Mouse (Mus musculus) spleen, adult 2 months (tissue): ENCODE data around the gene Tle3. TPM values are rescaled to one million over a fixed set of nuclear protein-coding genes. Genes with fewer than 3 reads are reported as not detected.

Experiments used
- DNase-seq, 2 experiments: peaks; one replicate each; pipeline versions ENCODE4 v3.0.0 to v3.0.0-alpha.2; 2012 to 2021; ENCODE audit warnings: low spot score in 2 of 2, low read depth in 1 of 2
- H3K27ac ChIP-seq: fragments of 200-500 bp; 2 replicates; pipeline ENCODE4 v1.5.1; 2012; ENCODE audit warnings: low read length, inconsistent platforms; ENCODE audit not compliant: insufficient read depth
- H3K27me3 ChIP-seq: fragments of 200-500 bp; 2 replicates; pipeline ENCODE4 v1.6.1; 2012; ENCODE audit warnings: mild to moderate bottlenecking, moderate library complexity, low read length, inconsistent platforms; ENCODE audit not compliant: control insufficient read depth, insufficient read depth
- H3K36me3 ChIP-seq: fragments of 200-500 bp; 2 replicates; pipeline ENCODE4 v1.6.1; 2012; ENCODE audit warnings: mild to moderate bottlenecking, low read length, inconsistent platforms; ENCODE audit not compliant: control insufficient read depth, insufficient read depth
- H3K4me1 ChIP-seq: fragments of 200-500 bp; 2 replicates; pipeline ENCODE4 v1.6.1; 2011; ENCODE audit warnings: inconsistent platforms; ENCODE audit not compliant: control insufficient read depth, insufficient read depth, insufficient read length
- H3K4me3 ChIP-seq: fragments of 200-500 bp; 2 replicates; pipeline ENCODE4 v1.5.1; 2011; ENCODE audit warnings: mild to moderate bottlenecking, inconsistent platforms; ENCODE audit not compliant: insufficient read depth, insufficient read length; ENCODE audit errors: extremely low read depth
- CTCF ChIP-seq: fragments of 200-500 bp; IDR thresholded peaks from 2 replicates; pipeline ENCODE4 v1.5.1; 2011; ENCODE audit warnings: mild to moderate bottlenecking, inconsistent platforms; ENCODE audit not compliant: insufficient read depth, insufficient read length, insufficient replicate concordance; ENCODE audit errors: extremely low read depth
- POLR2A ChIP-seq: fragments of 200-500 bp; IDR thresholded peaks from 2 replicates; pipeline ENCODE4 v1.6.1; 2011; ENCODE audit warnings: low read depth, low read length, inconsistent platforms
- WGBS: fragments of 180-500 bp; shearing (Covaris S2); methylation state at CpG from one replicate; pipeline ENCODE4 v1.1.7; 2018; 5-methylcytosine and 5-hydroxymethylcytosine counted together
- polyA plus RNA-seq: library from polyadenylated mRNA; depleted of rRNA; stranded (reverse); fragments of >200 nt; gene quantifications from 2 replicates; pipeline ENCODE4 v1.2.3, GENCODE M21; 2012

Gene Tle3
- polyA plus RNA-seq, 1 experiment, result 85.4 TPM

DNA sequence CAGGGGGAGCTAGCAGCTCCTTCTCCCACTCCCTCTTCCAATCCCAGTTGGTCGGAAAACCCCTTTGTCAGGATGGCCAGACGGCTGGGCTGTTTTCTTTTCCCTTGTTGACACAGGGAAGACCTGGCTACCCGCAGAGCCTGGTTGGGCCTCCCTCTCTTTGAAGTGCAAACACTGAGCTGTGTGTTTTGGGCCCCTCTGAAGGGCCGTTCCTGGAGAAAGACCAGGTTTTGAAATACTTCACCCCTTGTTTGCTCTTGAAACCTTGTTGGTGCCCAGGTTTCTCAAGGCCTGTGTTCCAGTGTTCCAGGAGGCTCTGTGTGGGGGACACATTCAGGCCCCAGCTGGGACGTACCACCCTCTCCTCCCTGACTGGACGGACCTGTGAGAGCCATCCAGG is 32.9 kb upstream of the Tle3 start:
- WGBS, result 93% methylated on average over 6 of the region's 6 CpGs
- DNase-seq, result no peak
- TF ChIP-seq CTCF (no peak), POLR2A (no peak)
- H3K27ac ChIP-seq, result no peak overlapping the region
- no peak overlapping the region for H3K4me3 ChIP-seq
- H3K4me1 ChIP-seq, result no peaks in the 10 kb centered on the region
- H3K36me3 ChIP-seq, result no peaks in the 10 kb centered on the region
- no peaks in the 10 kb centered on the region for H3K27me3 ChIP-seq

DNA sequence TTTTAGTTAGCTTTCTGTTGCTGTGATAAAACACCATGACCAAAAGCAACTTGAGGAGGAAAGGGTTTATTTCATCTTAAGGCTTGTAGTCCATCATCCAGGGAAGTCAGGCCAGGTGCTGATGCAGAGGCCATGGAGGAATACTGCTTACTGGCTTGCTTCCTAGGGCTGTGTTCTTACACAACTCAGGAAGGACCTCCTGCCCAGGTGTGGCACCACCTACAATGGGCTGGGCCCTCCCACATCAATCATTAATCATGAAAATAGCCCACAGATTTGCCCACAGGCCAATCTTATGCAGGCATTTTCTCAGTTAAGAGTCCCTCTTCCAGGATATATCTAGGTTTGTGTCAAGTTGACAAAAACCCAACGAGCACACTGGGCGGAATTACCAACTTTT is 31.8 kb upstream of the Tle3 start:
- TF ChIP-seq CTCF (no peak), POLR2A (no peak)
- H3K27me3 ChIP-seq, result no peaks in the 10 kb centered on the region
- DNase-seq, result no peak
- no peak overlapping the region for H3K4me3 ChIP-seq
- no peaks in the 10 kb centered on the region for H3K4me1 ChIP-seq
- WGBS, result 92% methylated on average over 2 of the region's 2 CpGs
- no peaks in the 10 kb centered on the region for H3K36me3 ChIP-seq
- H3K27ac ChIP-seq, result no peak overlapping the region

DNA sequence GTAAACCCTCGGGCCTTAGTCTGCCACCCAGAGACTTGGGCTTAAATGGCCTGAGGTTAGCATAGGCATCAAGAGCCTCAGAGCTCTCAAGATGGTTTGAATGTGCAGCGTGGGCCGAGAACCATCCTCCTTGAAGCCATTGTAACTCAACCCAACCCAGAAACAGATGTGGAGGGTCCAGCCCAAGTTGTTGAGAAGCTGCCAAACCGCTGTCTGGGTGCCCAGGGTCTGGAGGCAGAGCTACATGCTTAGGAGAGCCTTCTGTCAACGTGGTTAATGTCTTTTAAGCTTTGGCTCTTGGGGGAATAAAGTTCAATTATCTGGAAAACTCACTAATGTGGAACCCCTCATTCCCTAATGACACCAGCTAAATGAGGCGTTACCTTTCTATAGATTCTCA is 29.9 kb upstream of the Tle3 start:
- TF ChIP-seq POLR2A (no peak), CTCF (no peak)
- no peak overlapping the region for H3K4me3 ChIP-seq
- WGBS, result 78% methylated on average over 6 of the region's 6 CpGs
- DNase-seq, result no peak
- H3K27ac ChIP-seq, result no peak overlapping the region
- no peaks in the 10 kb centered on the region; the same call in 1 of the 2 replicates for H3K4me1 ChIP-seq
- H3K36me3 ChIP-seq, result no peaks in the 10 kb centered on the region
- H3K27me3 ChIP-seq, result no peaks in the 10 kb centered on the region

DNA sequence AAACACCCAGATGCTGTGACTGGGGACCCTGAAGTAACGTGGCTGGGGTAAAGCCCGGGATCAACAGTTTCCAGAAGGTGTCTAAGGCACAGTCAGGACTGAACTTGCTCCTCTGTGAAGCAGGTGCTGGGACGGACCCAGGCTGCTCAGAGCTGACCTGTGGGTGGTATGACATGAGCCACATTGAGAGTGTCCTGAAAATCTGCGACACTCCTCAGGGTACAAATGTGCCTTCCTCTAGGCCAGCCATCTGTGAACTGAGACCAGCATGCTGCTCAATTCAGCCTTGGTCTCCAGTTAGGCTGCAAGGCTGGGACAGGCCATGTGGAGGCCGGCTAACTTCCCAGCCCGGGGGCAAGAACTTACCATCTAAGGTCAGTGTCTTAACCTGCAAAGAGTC is 27.5 kb upstream of the Tle3 start:
- Histone ChIP-seq H3K27me3 (no peaks in the 10 kb centered on the region), H3K4me1 (peaks cover 6% of the 10 kb centered on the region; the same call in 1 of the 2 replicates), H3K36me3 (no peaks in the 10 kb centered on the region), H3K27ac (no peak overlapping the region), H3K4me3 (no peak overlapping the region)
- WGBS, result 94% methylated on average over 6 of the region's 6 CpGs
- no peak for DNase-seq
- no peak for TF ChIP-seq CTCF
- no peak for TF ChIP-seq POLR2A

DNA sequence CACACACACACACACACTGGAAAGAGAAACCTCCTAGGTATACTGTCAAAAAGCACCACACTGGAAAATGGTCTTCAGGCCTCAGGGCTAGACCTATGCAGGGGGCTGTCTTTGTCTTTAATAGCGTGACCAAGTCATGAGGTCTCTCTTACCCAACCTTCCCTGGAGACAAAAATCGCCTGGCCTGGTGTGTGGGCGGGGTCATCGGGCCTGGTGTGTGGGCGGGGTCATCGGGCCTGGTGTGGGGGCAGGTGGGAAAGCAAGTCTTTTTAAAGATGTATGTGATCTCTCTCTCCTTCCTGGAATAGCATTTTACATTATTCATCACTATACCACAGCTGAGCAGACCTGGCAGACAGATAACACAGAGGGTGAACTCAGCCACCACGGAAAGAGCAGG is 25.2 kb upstream of the Tle3 start:
- no peak for DNase-seq
- H3K4me3 ChIP-seq, result no peak overlapping the region
- WGBS, result 52% methylated on average over 7 of the region's 7 CpGs
- no peaks in the 10 kb centered on the region for H3K36me3 ChIP-seq
- no peak overlapping the region for H3K27ac ChIP-seq
- TF ChIP-seq POLR2A (no peak), CTCF (no peak)
- peaks cover 11% of the 10 kb centered on the region; the same call in 1 of the 2 replicates for H3K4me1 ChIP-seq
- no peaks in the 10 kb centered on the region for H3K27me3 ChIP-seq

DNA sequence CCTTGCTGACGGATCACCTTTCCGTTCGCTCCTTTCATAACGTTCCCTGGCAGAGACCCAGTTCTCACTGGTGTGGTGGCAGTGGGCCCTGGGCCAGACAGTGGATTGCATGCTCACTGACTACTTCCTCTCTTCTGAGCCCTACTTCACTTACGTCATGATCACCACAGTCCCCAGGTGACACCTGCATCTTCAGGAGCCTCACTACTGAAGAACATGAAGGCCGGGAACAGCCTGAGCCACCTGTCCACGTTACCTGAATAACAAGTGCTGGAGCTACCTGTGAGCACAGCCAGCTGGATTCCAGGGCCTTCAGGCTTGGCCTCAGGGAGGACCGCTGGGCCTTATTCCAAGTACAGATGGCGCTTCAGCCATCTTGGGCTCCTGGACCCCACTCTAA is 24.1 kb upstream of the Tle3 start:
- peak in 1 of 2 experiments; percentile 16 for DNase-seq
- Histone ChIP-seq H3K36me3 (no peaks in the 10 kb centered on the region), H3K4me1 (peaks cover 11% of the 10 kb centered on the region; the same call in 1 of the 2 replicates), H3K27me3 (no peaks in the 10 kb centered on the region), H3K4me3 (no peak overlapping the region), H3K27ac (no peak overlapping the region)
- no peak for TF ChIP-seq CTCF
- no peak for TF ChIP-seq POLR2A
- 63% methylated on average over 9 of the region's 9 CpGs for WGBS

DNA sequence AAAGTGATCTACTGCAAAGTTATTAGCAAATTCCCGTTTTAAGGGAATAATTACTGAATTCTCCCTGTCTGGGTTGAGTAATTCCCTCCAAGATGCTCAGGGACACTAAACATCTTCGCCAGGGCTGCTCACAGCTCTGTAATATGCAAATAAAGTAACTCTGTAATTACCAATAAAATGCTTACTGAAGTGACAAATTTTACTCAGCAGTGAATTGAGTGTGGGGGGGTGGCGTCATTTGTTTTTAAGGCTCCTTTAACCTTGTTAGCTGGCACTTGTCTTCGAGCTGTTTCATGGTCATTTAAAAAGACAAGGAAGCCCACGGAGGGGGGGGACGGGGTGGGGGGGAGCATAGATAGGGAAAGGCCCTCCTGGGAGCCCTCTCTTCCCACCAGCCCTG is 23.6 kb upstream of the Tle3 start:
- TF ChIP-seq POLR2A (no peak), CTCF (no peak)
- H3K27ac ChIP-seq, result no peak overlapping the region
- 81% methylated on average over 6 of the region's 6 CpGs for WGBS
- peaks cover 11% of the 10 kb centered on the region; the same call in 1 of the 2 replicates for H3K4me1 ChIP-seq
- H3K4me3 ChIP-seq, result no peak overlapping the region
- no peak for DNase-seq
- H3K27me3 ChIP-seq, result no peaks in the 10 kb centered on the region
- no peaks in the 10 kb centered on the region for H3K36me3 ChIP-seq
